Mouse (Mus musculus) testis, adult 2 months (tissue): ENCODE measurements around the gene Trpt1.

Experiments
- CTCF ChIP-seq: fragments of 200-500 bp; IDR thresholded peaks from 2 replicates; pipeline ENCODE4 v1.5.1; 2012; ENCODE audit warnings: low read depth, mild to moderate bottlenecking, inconsistent platforms, low read length, moderate library complexity; ENCODE audit not compliant: control insufficient read depth, insufficient read depth, insufficient replicate concordance
- POLR2A ChIP-seq: fragments of 200-500 bp; IDR thresholded peaks from 2 replicates; pipeline ENCODE4 v1.6.1; 2012; ENCODE audit warnings: low read depth, mild to moderate bottlenecking, inconsistent platforms, low read length, moderate library complexity; ENCODE audit not compliant: control insufficient read depth

- TF ChIP-seq CTCF (no peak), POLR2A (no peak)
These were observed 43.3 kb downstream of the Trpt1 start for GRCm38 (mm10) chr19:7039088-7039720.
